Mouse (Mus musculus): ENCODE measurements around the gene Aif1.

DNA sequence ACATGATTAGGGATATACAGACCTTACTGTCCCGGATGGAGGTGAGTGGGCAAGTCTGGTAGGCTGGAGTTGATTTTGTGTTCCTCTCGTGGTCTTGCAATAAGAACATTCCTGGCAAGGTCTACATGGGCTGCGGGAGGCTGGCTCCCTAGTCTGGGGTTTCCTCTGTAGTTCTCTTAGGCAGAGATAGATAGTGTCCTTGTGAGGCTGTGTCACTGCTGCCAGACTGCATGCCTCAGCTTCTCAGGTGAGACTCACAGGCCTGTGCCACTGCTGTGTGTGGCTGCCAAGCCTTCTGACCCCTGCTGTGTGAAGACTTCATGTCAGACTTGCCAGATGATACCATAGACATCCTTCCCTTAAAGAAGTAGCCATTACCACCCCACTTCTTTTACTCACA lies 36.6 kb downstream of the Aif1 start:
- TF ChIP-seq EP300 (IDR thresholded peaks at IDR 0.05; ENCODE audit: low read depth) (no peak), CTCF (IDR thresholded peaks at IDR 0.05; ENCODE audit: low read depth) (no peak)
